In the genomic region with DNA sequence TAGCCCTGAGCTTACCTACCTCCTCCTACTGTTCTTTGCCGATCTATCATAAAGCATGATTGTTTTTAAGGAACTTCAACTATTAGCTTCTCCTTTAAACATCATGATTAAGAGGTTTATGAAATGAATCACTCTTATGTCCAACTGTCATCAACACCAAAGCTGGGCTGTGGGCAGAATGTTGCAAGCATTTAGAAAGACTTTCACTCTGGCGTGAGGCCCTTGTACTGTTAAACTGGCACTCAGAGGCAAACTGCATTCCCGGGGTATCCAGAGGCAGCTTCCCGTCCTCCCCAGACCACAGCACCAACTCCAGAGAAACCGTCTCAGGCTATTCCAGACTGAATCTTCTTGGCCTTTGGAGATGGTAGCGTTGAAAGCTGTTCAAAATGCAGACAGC, we compare ENCODE assay signal across 24 mouse cellular contexts.
DNase-seq lines count a peak whose midpoint lies in the region; ATAC-seq and TF ChIP-seq lines count a peak whose summit lies in the region.
"Had no signal": no experiment of that assay in that cellular context is flagged by ENCODE, and none has a peak within 500 bp of the region (broad histone marks: within the 10 kb centered on the region; RNA-seq: fewer than 3 reads in every experiment).

No protein-coding gene starts in this region.

- no peak overlapping the region for H3K27ac ChIP-seq in lung, postnatal 0 days (ENCODE audit: low read length)
- H3K27ac ChIP-seq: embryonic facial prominence, embryonic 12.5 days; hindbrain, postnatal 0 days; neural tube, embryonic 13.5 days; stomach, postnatal 0 days had no signal

- no peak for TF ChIP-seq CTCF in lung, postnatal 0 days (IDR thresholded peaks at IDR 0.05)

- H3K9me3 ChIP-seq in lung, postnatal 0 days (ENCODE audit: low read length): no peaks in the 10 kb centered on the region
- H3K9me3 ChIP-seq: embryonic facial prominence, embryonic 12.5 days; megakaryocyte, embryonic 14.5 days; neural tube, embryonic 13.5 days had no signal

- ATAC-seq in lung, postnatal 0 days: no peak
- ATAC-seq in granulocyte monocyte progenitor cell, adult 5-6 weeks (replicated peaks; ENCODE audit: poor library complexity, severe bottlenecking): peak; percentile 71
- peak; percentile 49 for ATAC-seq in neutrophil, adult 5-6 weeks (ENCODE audit: extremely low read depth, insufficient number of reproducible peaks, low FRiP score, poor library complexity, severe bottlenecking)
- no peak for ATAC-seq in erythroblast, adult 5-6 weeks (replicated peaks; ENCODE audit: low FRiP score, poor library complexity, severe bottlenecking)
- ATAC-seq: activated CD4-positive, CD25-positive, alpha-beta regulatory T cell, adult 4 months; hindbrain, postnatal 0 days; Patski had no signal

- no peak overlapping the region for H3K9ac ChIP-seq in lung, postnatal 0 days (replicated peaks; ENCODE audit: low read depth)
- H3K9ac ChIP-seq: embryonic facial prominence, embryonic 12.5 days; neural tube, embryonic 13.5 days had no signal

- 88% methylated on average over 6 of the region's 6 CpGs for WGBS in lung, postnatal 0 days

- peak; percentile 30 for DNase-seq in lung, postnatal 0 days (ENCODE audit: low spot score)
- DNase-seq in lung, postnatal 25 days (ENCODE audit: low spot score): no peak
- peak; percentile 80 for DNase-seq in adipocyte (ENCODE audit: low spot score)
- no peak for DNase-seq in B cell, adult 2 months
- DNase-seq: cerebellum, adult 2 months; gastrocnemius, postnatal 36 days; heart, postnatal 4 days; kidney, adult 11 months; kidney, postnatal 14 days; layer of hippocampus, adult 9-11 months; lung, adult 18-20 months; right cerebral cortex, postnatal 14 days; thymus, postnatal 25 days had no signal

- no peak overlapping the region for H3K4me2 ChIP-seq in lung, postnatal 0 days (replicated peaks; ENCODE audit: low read depth, low read length)
- H3K4me2 ChIP-seq: embryonic facial prominence, embryonic 12.5 days; neural tube, embryonic 13.5 days had no signal

- no peaks in the 10 kb centered on the region for H3K27me3 ChIP-seq in lung, postnatal 0 days (replicated peaks; ENCODE audit: insufficient read depth, low read length)
- H3K27me3 ChIP-seq: CH12.LX; embryonic facial prominence, embryonic 12.5 days; megakaryocyte, embryonic 14.5 days; neural tube, embryonic 13.5 days; Patski had no signal

- no peaks in the 10 kb centered on the region for H3K36me3 ChIP-seq in lung, postnatal 0 days (ENCODE audit: insufficient read depth, low read length)

- H3K4me3 ChIP-seq in lung, postnatal 0 days (ENCODE audit: low read depth, low read length): no peak overlapping the region
- H3K4me3 ChIP-seq: embryonic facial prominence, embryonic 12.5 days; megakaryocyte, embryonic 14.5 days; neural tube, embryonic 13.5 days had no signal

- no peak for TF ChIP-seq EP300 in lung, postnatal 0 days (IDR thresholded peaks at IDR 0.05)

- H3K4me1 ChIP-seq in lung, postnatal 0 days (ENCODE audit: insufficient read depth, low read depth, low read length): peaks cover 11% of the 10 kb centered on the region; the same call in 1 of the 2 replicates

Comparison
In these comparisons a context has a peak if more than half of its experiments do, and no peak if none do; other contexts are left out.
1. DNase-seq: peak in lung, postnatal 0 days (single experiment) and adipocyte (single experiment); none in lung, postnatal 25 days (single experiment) and B cell, adult 2 months (0 of 2).
2. ATAC-seq: peak in granulocyte monocyte progenitor cell, adult 5-6 weeks (single experiment) and neutrophil, adult 5-6 weeks (single experiment); none in lung, postnatal 0 days (single experiment) and erythroblast, adult 5-6 weeks (single experiment).